Mouse (Mus musculus) CH12.LX (cell line): ENCODE measurements around the gene Grin1. TPM values are rescaled to one million over a fixed set of nuclear protein-coding genes. Genes with fewer than 3 reads are reported as not detected.
"Not testable (repeated sequence)": the region's sequence is repeated elsewhere in the genome, so short reads cannot be mapped to it uniquely, and the experiment has no call there.

Source experiments
- DNase-seq: peaks from one replicate; pipeline ENCODE4 v3.0.0-alpha.2; 2013; ENCODE audit errors: extremely low read depth
- H3K27ac ChIP-seq: 2 replicates; pipeline ENCODE4 v1.5.1; 2012; ENCODE audit warnings: low read depth, mild to moderate bottlenecking, control low read depth, moderate library complexity; ENCODE audit not compliant: insufficient read depth
- H3K27me3 ChIP-seq: replicated peaks from 2 replicates; pipeline ENCODE3; 2012; ENCODE audit warnings: inconsistent platforms
- H3K36me3 ChIP-seq, 2 experiments: replicated peaks in 1 of 2; 2 replicates each; pipeline versions ENCODE3 to v1.6.1; 2012; ENCODE audit warnings: inconsistent platforms in 1 of 2, low read length in 1 of 2, mild to moderate bottlenecking in 1 of 2, mixed read lengths in 1 of 2, moderate library complexity in 1 of 2; ENCODE audit not compliant: control insufficient read depth in 1 of 2, insufficient read depth in 1 of 2
- H3K4me1 ChIP-seq, 2 experiments: 2 replicates each; pipeline ENCODE4 v1.6.1; 2012; ENCODE audit warnings: inconsistent platforms in 1 of 2, moderate library complexity in 1 of 2; ENCODE audit not compliant: insufficient read depth in 2 of 2, control insufficient read depth in 1 of 2
- H3K4me2 ChIP-seq: 2 replicates; pipeline ENCODE4 v1.6.1; 2012; ENCODE audit warnings: low read depth, mild to moderate bottlenecking, control low read depth; ENCODE audit not compliant: poor library complexity, insufficient read depth, severe bottlenecking
- H3K4me3 ChIP-seq, 3 experiments: fragments of 150-350 bp in 1 of 3; sonication (generic) in 1 of 3; replicated peaks in 1 of 3; 2 replicates each; pipeline versions ENCODE3 to v1.5.1; 2011 to 2012; ENCODE audit warnings: low read depth in 2 of 3, low read length in 2 of 3, mild to moderate bottlenecking in 2 of 3, moderate library complexity in 2 of 3, control low read depth in 1 of 3, improper control_type of control experiment in 1 of 3, inconsistent platforms in 1 of 3, mixed read lengths in 1 of 3; ENCODE audit not compliant: poor library complexity in 1 of 3
- H3K79me2 ChIP-seq: replicated peaks from 2 replicates; pipeline ENCODE4 v1.6.1; 2012; ENCODE audit warnings: mild to moderate bottlenecking, moderate library complexity; ENCODE audit not compliant: control insufficient read depth, poor library complexity, insufficient read depth, severe bottlenecking; ENCODE audit errors: extremely low read depth
- H3K9ac ChIP-seq: 2 replicates; pipeline ENCODE4 v1.6.1; 2012; ENCODE audit warnings: low read depth, mild to moderate bottlenecking, control low read depth, moderate library complexity; ENCODE audit not compliant: insufficient read depth
- H3K9me3 ChIP-seq: replicated peaks from 2 replicates; pipeline ENCODE3; 2012; ENCODE audit warnings: low read length, inconsistent platforms, mixed read lengths
- BHLHE40 ChIP-seq: IDR thresholded peaks from 2 replicates; pipeline ENCODE4 v1.6.1; 2011; ENCODE audit warnings: mild to moderate bottlenecking, low read depth, low read length, improper control_type of control experiment
- CHD1 ChIP-seq: IDR thresholded peaks from 2 replicates; pipeline ENCODE4 v1.6.1; 2012; ENCODE audit warnings: low read depth, low read length, improper control_type of control experiment, inconsistent platforms
- CHD2 ChIP-seq: IDR thresholded peaks from 2 replicates; pipeline ENCODE4 v1.6.1; 2011; ENCODE audit warnings: low read length, improper control_type of control experiment
- CTCF ChIP-seq, 2 experiments: IDR thresholded peaks in 1 of 2; conservative IDR thresholded peaks in 1 of 2; 2 replicates each; pipeline ENCODE4 v1.5.1; 2011 to 2012; ENCODE audit warnings: low read depth in 2 of 2, low read length in 2 of 2, improper control_type of control experiment in 1 of 2, inconsistent platforms in 1 of 2, mild to moderate bottlenecking in 1 of 2, moderate library complexity in 1 of 2
- ELF1 ChIP-seq: IDR thresholded peaks from 2 replicates; pipeline ENCODE4 v1.6.1; 2014; ENCODE audit warnings: low read depth, mild to moderate bottlenecking, inconsistent platforms, low read length, improper control_type of control experiment
- HCFC1 ChIP-seq: IDR thresholded peaks from 2 replicates; pipeline ENCODE4 v1.6.1; 2012; ENCODE audit warnings: low read depth, mild to moderate bottlenecking, inconsistent platforms, low read length, improper control_type of control experiment
- IRF4 ChIP-seq: IDR thresholded peaks from 2 replicates; pipeline ENCODE4 v1.6.1; 2014; ENCODE audit warnings: low read depth, mild to moderate bottlenecking, inconsistent platforms, low read length, improper control_type of control experiment
- KAT2A ChIP-seq: IDR thresholded peaks from 2 replicates; pipeline ENCODE4 v1.6.1; 2012; ENCODE audit warnings: low read length, improper control_type of control experiment, inconsistent platforms; ENCODE audit not compliant: insufficient replicate concordance
- MAX ChIP-seq: IDR thresholded peaks from 2 replicates; pipeline ENCODE4 v1.6.1; 2011; ENCODE audit warnings: low read length, improper control_type of control experiment
- MAZ ChIP-seq: IDR thresholded peaks from 2 replicates; pipeline ENCODE4 v1.6.1; 2012; ENCODE audit warnings: low read depth, mild to moderate bottlenecking, inconsistent platforms, low read length, improper control_type of control experiment, moderate library complexity
- MXI1 ChIP-seq: IDR thresholded peaks from 2 replicates; pipeline ENCODE4 v1.6.1; 2011; ENCODE audit warnings: mild to moderate bottlenecking, low read depth, low read length, improper control_type of control experiment
- RAD21 ChIP-seq: IDR thresholded peaks from 2 replicates; pipeline ENCODE4 v1.6.1; 2011; ENCODE audit warnings: low read depth, mild to moderate bottlenecking, low read length, improper control_type of control experiment, moderate library complexity
- RCOR1 ChIP-seq: conservative IDR thresholded peaks from 2 replicates; pipeline ENCODE4 v1.6.1; 2012; ENCODE audit warnings: low read depth, mild to moderate bottlenecking, inconsistent platforms, low read length, improper control_type of control experiment
- SIN3A ChIP-seq: IDR thresholded peaks from 2 replicates; pipeline ENCODE4 v1.6.1; 2012; ENCODE audit warnings: low read length, improper control_type of control experiment, inconsistent platforms
- SMC3 ChIP-seq: IDR thresholded peaks from 2 replicates; pipeline ENCODE4 v1.6.1; 2011; ENCODE audit warnings: low read depth, low read length, improper control_type of control experiment
- TBP ChIP-seq: conservative IDR thresholded peaks from 2 replicates; pipeline ENCODE4 v1.6.1; 2011; ENCODE audit warnings: low read depth, low read length, improper control_type of control experiment
- TCF12 ChIP-seq: IDR thresholded peaks from 2 replicates; pipeline ENCODE4 v1.6.1; 2014; ENCODE audit warnings: low read depth, mild to moderate bottlenecking, inconsistent platforms, low read length, improper control_type of control experiment
- USF1 ChIP-seq: IDR thresholded peaks from 2 replicates; pipeline ENCODE4 v1.6.1; 2014; ENCODE audit warnings: low read depth, mild to moderate bottlenecking, inconsistent platforms, low read length, improper control_type of control experiment
- ZKSCAN1 ChIP-seq: IDR thresholded peaks from 2 replicates; pipeline ENCODE4 v1.6.1; 2012; ENCODE audit warnings: low read depth, inconsistent platforms, low read length, improper control_type of control experiment, borderline replicate concordance
- ZMIZ1 ChIP-seq: IDR thresholded peaks from 2 replicates; pipeline ENCODE4 v1.6.1; 2012; ENCODE audit warnings: low read depth, mild to moderate bottlenecking, inconsistent platforms, low read length, improper control_type of control experiment
- ZNF384 ChIP-seq: IDR thresholded peaks from 2 replicates; pipeline ENCODE4 v1.6.1; 2012; ENCODE audit warnings: low read depth, low read length, improper control_type of control experiment, inconsistent platforms
- dilution Hi-C: fragments of 300-500 bp; cut with MboI; formaldehyde crosslinking; loops from 2 replicates; pipeline ENCODE4 v1.14.3; 2020; ENCODE audit warnings: low sequenced_read_pairs; ENCODE audit not compliant: extremely low pct_unique_long_range_greater_than_20kb, extremely low pct_ligation_motif_present
- in situ Hi-C: fragments of 300-500 bp; cut with MboI; formaldehyde crosslinking; loops from 3 replicates; pipeline ENCODE4 v1.14.3; 2019; ENCODE audit warnings: low sequenced_read_pairs, low pct_ligation_motif_present, low pct_unique_long_range_greater_than_20kb, mixed read lengths
- polyA plus RNA-seq: library from polyadenylated mRNA; unstranded; fragments of >175 nt; gene quantifications from 2 replicates; pipeline ENCODE4 v1.2.1, GENCODE M21; 2012; ENCODE audit warnings: low read depth; ENCODE audit not compliant: insufficient read length
- total RNA-seq, 2 experiments: library from RNA; depleted of rRNA; stranded (reverse); fragments of 300-350 nt in 1 of 2; fragments of >200 nt in 1 of 2; gene quantifications; 2 replicates each; pipeline ENCODE4 v1.2.3; 2012 to 2014

Gene Grin1
- total and polyA plus RNA-seq, 3 experiments = 0.06 to 0.36 (median 0.17) TPM

DNA sequence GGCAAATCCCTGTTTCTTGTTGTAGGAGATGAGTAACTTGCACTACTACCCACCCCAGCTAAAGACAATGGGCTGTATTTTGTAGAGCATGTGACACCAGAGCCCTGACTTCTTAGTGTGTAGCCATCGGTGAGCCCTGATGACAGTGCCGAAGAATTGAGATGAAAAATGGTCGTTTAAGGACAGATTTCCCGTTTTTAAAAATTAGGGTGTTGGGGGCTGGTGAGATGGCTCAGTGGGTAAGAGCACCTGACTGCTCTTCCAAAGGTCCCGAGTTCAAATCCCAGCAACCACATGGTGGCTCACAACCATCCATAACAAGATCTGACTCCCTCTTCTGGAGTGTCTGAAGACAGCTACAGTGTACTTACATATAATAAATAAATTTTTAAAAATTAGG, 61.7 kb downstream of the Grin1 start:
- H3K9me3 ChIP-seq, DNase-seq, H3K27me3 ChIP-seq, H3K4me3 ChIP-seq, in situ Hi-C loops, H3K27ac ChIP-seq, dilution Hi-C loops: not testable (repeated sequence)
- TF ChIP-seq TBP = peak; percentile 90
- Histone ChIP-seq H3K79me2 (peaks cover 14% of the 10 kb centered on the region), H3K36me3 (peaks cover 13 to 18% of the 10 kb centered on the region in 2 experiments), H3K4me2 (peak overlapping the region; percentile 58; the same call in 1 of the 2 replicates), H3K4me1 (peaks cover 0 to 22% of the 10 kb centered on the region in 2 experiments; a peak in 2 of 4 replicates), H3K9ac (0 out of 2 replicates have a peak overlapping the region, but pooled peaks have one; percentile 15)

DNA sequence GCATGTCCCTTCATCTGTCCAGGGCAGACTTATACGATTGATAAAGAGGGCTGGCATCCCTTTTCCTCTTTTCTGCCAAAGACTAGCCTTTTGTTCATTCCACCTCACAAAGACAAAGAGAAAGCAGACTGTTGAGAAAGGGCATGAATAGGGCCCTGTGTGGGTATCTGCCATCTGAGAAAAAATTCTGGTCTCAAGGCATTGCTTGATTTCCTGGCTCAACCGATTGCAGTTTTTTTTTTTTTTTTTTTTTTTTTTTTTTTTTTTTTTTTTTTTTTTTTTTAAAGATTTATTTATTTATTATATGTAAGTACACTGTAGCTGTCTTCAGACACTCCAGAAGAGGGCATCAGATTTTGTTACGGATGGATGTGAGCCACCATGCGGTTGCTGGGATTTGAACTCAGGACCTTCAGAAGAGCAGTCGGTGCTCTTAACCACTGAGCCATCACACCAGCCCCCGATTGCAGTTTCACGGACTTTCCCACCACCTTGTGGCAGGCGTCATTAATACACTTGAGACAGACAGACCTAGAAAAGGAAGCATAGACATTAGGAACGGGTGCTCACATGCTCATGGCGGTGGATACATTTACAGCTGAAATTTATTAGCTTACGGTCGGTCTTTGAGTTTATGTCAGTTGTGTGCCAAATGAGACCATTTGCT, 62.4 kb downstream of the Grin1 start:
- peaks cover 20 to 25% of the 10 kb centered on the region in 2 experiments for H3K36me3 ChIP-seq
- H3K79me2 ChIP-seq = peaks cover 14% of the 10 kb centered on the region
- H3K4me1 ChIP-seq = peaks cover 0 to 17% of the 10 kb centered on the region in 2 experiments; a peak in 2 of 4 replicates
- peak; percentile 45; the same call in 1 of the 2 replicates for TF ChIP-seq HCFC1
- peak; percentile 71 for TF ChIP-seq ZNF384
- peak; percentile 62 for TF ChIP-seq RAD21
- peak; percentile 10 to 68; a peak in 3 of 4 replicates for TF ChIP-seq CTCF (conservative IDR thresholded peaks at IDR 0.05 in 1 of 2, IDR thresholded peaks at IDR 0.05 in 1 of 2; ENCODE audit: low read depth in 2 of 2, low read length in 2 of 2)
- peak; percentile 93 for TF ChIP-seq TBP
- TF ChIP-seq SIN3A = peak; percentile 53; the same call in 1 of the 2 replicates
- peak; percentile 58; the same call in 1 of the 2 replicates for TF ChIP-seq MAZ
- 0 out of 2 replicates have a peak, but pooled peaks have one; percentile 23 for TF ChIP-seq TCF12
- TF ChIP-seq SMC3 = peak; percentile 59
- peak; percentile 20; the same call in 1 of the 2 replicates for TF ChIP-seq ELF1
- dilution Hi-C loops, H3K9me3 ChIP-seq, H3K27me3 ChIP-seq, in situ Hi-C loops, H3K27ac ChIP-seq: not testable (repeated sequence)
- peak overlapping the region; percentile 85 to 97 (median 87) for H3K4me3 ChIP-seq
- H3K9ac ChIP-seq = peak overlapping the region; percentile 83
- peak overlapping the region; percentile 96 for H3K4me2 ChIP-seq
- DNase-seq = peak; percentile 91

DNA sequence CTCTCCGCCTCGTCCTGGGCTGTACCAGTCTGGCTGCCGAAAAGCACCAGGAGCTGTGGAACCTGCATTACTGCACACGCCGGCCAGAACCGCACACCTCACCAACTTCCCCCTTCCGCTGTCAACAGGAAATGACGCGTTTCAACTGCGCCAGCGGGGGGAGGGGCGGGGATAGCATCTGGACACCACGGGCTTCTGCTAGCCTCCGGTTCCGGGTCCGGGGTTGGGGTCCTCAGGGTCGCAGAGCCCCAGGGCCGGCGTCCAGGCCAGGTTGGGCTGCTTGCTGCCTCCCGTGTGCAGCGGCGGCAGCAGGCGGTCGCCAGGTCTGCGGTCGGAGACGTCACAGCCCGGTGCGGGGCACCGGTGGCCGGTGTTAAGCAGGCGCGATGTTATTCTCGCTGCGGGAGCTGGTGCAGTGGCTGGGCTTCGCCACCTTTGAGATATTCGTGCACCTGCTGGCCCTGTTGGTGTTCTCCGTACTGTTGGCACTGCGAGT, 63.7 kb downstream of the Grin1 start, which contains the start of gene Tmem203:
Gene Tmem203, plus strand, starts transcription at position 156 of the 496 bp plus-strand sequence.
- H3K27ac ChIP-seq = peak within 1 kb of the TSS; percentile 66
- dilution Hi-C loops = no loop called here
- peaks cover 14% of the 10 kb centered on the region for H3K79me2 ChIP-seq
- TF ChIP-seq HCFC1 (peak; percentile 98), ZMIZ1 (peak; percentile 65), CHD1 (no peak), IRF4 (peak; percentile 72; the same call in 1 of the 2 replicates), KAT2A (peak; percentile 91; the same call in 1 of the 2 replicates), TCF12 (peak; percentile 83), CHD2 (peak; percentile 96), MXI1 (peak; percentile 99), MAX (peak; percentile 94), USF1 (no peak), ZKSCAN1 (no peak), BHLHE40 (peak; percentile 71), SIN3A (peak; percentile 100), ZNF384 (no peak), RCOR1 (0 out of 2 replicates have a peak, but pooled peaks have one; percentile 65), RAD21 (no peak), MAZ (peak; percentile 93), TBP (0 out of 2 replicates have a peak, but pooled peaks have one; percentile 47), CTCF (conservative IDR thresholded peaks at IDR 0.05 in 1 of 2, IDR thresholded peaks at IDR 0.05 in 1 of 2; ENCODE audit: low read depth in 2 of 2, low read length in 2 of 2) (no peak)

More for the DNA sequence above, 63.7 kb downstream of the Grin1 start, which contains the start of gene Tmem203:
- Histone ChIP-seq H3K4me1 (peaks cover 0 to 17% of the 10 kb centered on the region in 2 experiments; a peak in 2 of 4 replicates), H3K9ac (peak within 1 kb of the TSS; percentile 83), H3K27me3 (no peaks in the 10 kb centered on the region), H3K9me3 (no peaks in the 10 kb centered on the region), H3K4me3 (peak within 1 kb of the TSS; percentile 85 to 97 (median 87)), H3K4me2 (peak within 1 kb of the TSS; percentile 96), H3K36me3 (peaks cover 31 to 38% of the 10 kb centered on the region in 2 experiments)
- peak; percentile 94 for DNase-seq
- in situ Hi-C loops = no loop called here
